Mouse (Mus musculus) kidney, postnatal 4 days (tissue): ENCODE measurements around the gene Fbxw9.
A peak's percentile ranks its signal among the peaks of the same experiment; 100 is the strongest.

Source experiments
- DNase-seq, 2 experiments: peaks; one replicate each; pipeline ENCODE4 v3.0.0; 2021; ENCODE audit warnings: mixed read lengths in 2 of 2

Fbxw9 gene

GRCm38 (mm10) chr8:85059879-85060616, at the start of gene Fbxw9:
Fbxw9 (plus strand) TSS chr8:85060055.
- peak; percentile 93 to 94 for DNase-seq

- peak; percentile 33 to 43 for DNase-seq
Observed at GRCm38 (mm10) chr8:85011242-85011641, 48.6 kb upstream of the Fbxw9 start.

- DNase-seq, result peak; percentile 85 to 90
Observed at GRCm38 (mm10) chr8:85013230-85013840, 46.5 kb upstream of the Fbxw9 start.

GRCm38 (mm10) chr8:85014431-85014830, 45.4 kb upstream of the Fbxw9 start, which contains the start of gene Best2:
Best2 (minus strand) TSS chr8:85014531.
- DNase-seq, result no peak

GRCm38 (mm10) chr8:85016724-85017123, 43.1 kb upstream of the Fbxw9 start:
- DNase-seq, result no peak

- DNase-seq, result no peak
Observed at GRCm38 (mm10) chr8:85017209-85017608, 42.6 kb upstream of the Fbxw9 start.

GRCm38 (mm10) chr8:85021514-85022055, 38.3 kb upstream of the Fbxw9 start:
- no peak for DNase-seq

- DNase-seq, result no peak
Observed at GRCm38 (mm10) chr8:85023846-85024245, 36.0 kb upstream of the Fbxw9 start.

- peak; percentile 88 to 92 for DNase-seq
Observed at GRCm38 (mm10) chr8:85025098-85025932, 34.5 kb upstream of the Fbxw9 start, which contains the start of gene Asna1. Asna1 (minus strand) TSS chr8:85025281.

GRCm38 (mm10) chr8:85026670-85027515, 33.0 kb upstream of the Fbxw9 start, which contains the start of gene Trir:
Trir (plus strand) TSS chr8:85026823.
- peak; percentile 97 to 98 for DNase-seq

GRCm38 (mm10) chr8:85027516-85027855, 32.4 kb upstream of the Fbxw9 start:
- DNase-seq, result no peak

- DNase-seq, result no peak
Observed at GRCm38 (mm10) chr8:85027922-85028321, 31.9 kb upstream of the Fbxw9 start.

- no peak for DNase-seq
Observed at GRCm38 (mm10) chr8:85029271-85029670, 30.6 kb upstream of the Fbxw9 start.

- DNase-seq, result peak in 1 of 2 experiments; percentile 21
Observed at GRCm38 (mm10) chr8:85032622-85033311, 27.1 kb upstream of the Fbxw9 start.

- DNase-seq, result peak in 1 of 2 experiments; percentile 14
Observed at GRCm38 (mm10) chr8:85033867-85034266, 26.0 kb upstream of the Fbxw9 start.

GRCm38 (mm10) chr8:85034764-85035163, 25.1 kb upstream of the Fbxw9 start:
- peak; percentile 84 to 90 for DNase-seq

- DNase-seq, result no peak
Observed at GRCm38 (mm10) chr8:85035165-85035727, 24.6 kb upstream of the Fbxw9 start.

- DNase-seq, result peak; percentile 44 to 61
Observed at GRCm38 (mm10) chr8:85035728-85036310, 24.0 kb upstream of the Fbxw9 start.

GRCm38 (mm10) chr8:85036381-85036717, 23.5 kb upstream of the Fbxw9 start:
- no peak for DNase-seq

- peak; percentile 90 to 95 for DNase-seq
Observed at GRCm38 (mm10) chr8:85036718-85037365, 23.0 kb upstream of the Fbxw9 start, which contains the start of gene Tnpo2. Tnpo2 (plus strand) TSS chr8:85036915.
